Mouse (Mus musculus) brain, embryonic 14.5 days (tissue): Measurements from ENCODE around the gene Srsf11. TPM values are rescaled to one million over a fixed set of nuclear protein-coding genes. Genes with fewer than 3 reads are reported as not detected.

Source experiments
- DNase-seq: peaks from one replicate; pipeline ENCODE4 v3.0.0-alpha.2; 2011; ENCODE audit warnings: low read depth
- CTCF ChIP-seq: fragments of 200-500 bp; IDR thresholded peaks from 2 replicates; pipeline ENCODE4 v1.5.1; 2012; ENCODE audit warnings: inconsistent platforms, mild to moderate bottlenecking, moderate library complexity, borderline replicate concordance; ENCODE audit not compliant: insufficient read depth, insufficient read length; ENCODE audit errors: extremely low read depth
- POLR2A ChIP-seq: fragments of 200-500 bp; IDR thresholded peaks from 2 replicates; pipeline ENCODE4 v1.6.1; 2012; ENCODE audit warnings: mild to moderate bottlenecking, inconsistent platforms, borderline replicate concordance; ENCODE audit not compliant: poor library complexity, insufficient read depth, insufficient read length, severe bottlenecking; ENCODE audit errors: extremely low read depth
- polyA plus RNA-seq: library from polyadenylated mRNA; depleted of rRNA; stranded (reverse); fragments of >200 nt; gene quantifications from 2 replicates; pipeline ENCODE4 v1.2.3, GENCODE M21; 2012; rRNA removed

The Srsf11 gene
- polyA plus RNA-seq = 476 and 682 TPM in 2 replicates

- TF ChIP-seq POLR2A (peak; percentile 40; the same call in 1 of the 2 replicates), CTCF (no peak)
- DNase-seq = peak; percentile 99
These were observed at the start of gene Srsf11, which contains the start of gene Lrrc40 for GRCm38 (mm10) chr3:158036329-158036988. Srsf11 (minus strand) TSS chr3:158036639. Lrrc40 (plus strand) TSS chr3:158036662.

GRCm38 (mm10) chr3:158077828-158078227 lies 41.4 kb upstream of the Srsf11 start:
- TF ChIP-seq POLR2A = no peak
- no peak for TF ChIP-seq CTCF
- no peak for DNase-seq

- DNase-seq = no peak
- TF ChIP-seq CTCF (no peak), POLR2A (no peak)
These were observed 40.9 kb upstream of the Srsf11 start for GRCm38 (mm10) chr3:158077380-158077772.

GRCm38 (mm10) chr3:158076685-158077379 lies 40.4 kb upstream of the Srsf11 start:
- TF ChIP-seq CTCF (no peak), POLR2A (no peak)
- peak; percentile 66 for DNase-seq

- TF ChIP-seq POLR2A (no peak), CTCF (no peak)
- DNase-seq = no peak
These were observed 38.6 kb upstream of the Srsf11 start for GRCm38 (mm10) chr3:158075004-158075403.

GRCm38 (mm10) chr3:158068613-158069263 lies 32.3 kb upstream of the Srsf11 start:
- no peak for DNase-seq
- no peak for TF ChIP-seq POLR2A
- no peak for TF ChIP-seq CTCF

GRCm38 (mm10) chr3:158067916-158068315 lies 31.5 kb upstream of the Srsf11 start:
- no peak for DNase-seq
- TF ChIP-seq CTCF (no peak), POLR2A (no peak)

GRCm38 (mm10) chr3:158065256-158065655 lies 28.8 kb upstream of the Srsf11 start:
- no peak for TF ChIP-seq CTCF
- no peak for TF ChIP-seq POLR2A
- DNase-seq = no peak

- TF ChIP-seq CTCF (no peak), POLR2A (no peak)
- DNase-seq = no peak
These were observed 25.5 kb upstream of the Srsf11 start for GRCm38 (mm10) chr3:158061811-158062523.

GRCm38 (mm10) chr3:158060621-158061291 lies 24.3 kb upstream of the Srsf11 start:
- no peak for DNase-seq
- no peak for TF ChIP-seq POLR2A
- no peak for TF ChIP-seq CTCF
